Mouse (Mus musculus): ENCODE measurements around the gene Prkg1.

Gene Prkg1

DNA sequence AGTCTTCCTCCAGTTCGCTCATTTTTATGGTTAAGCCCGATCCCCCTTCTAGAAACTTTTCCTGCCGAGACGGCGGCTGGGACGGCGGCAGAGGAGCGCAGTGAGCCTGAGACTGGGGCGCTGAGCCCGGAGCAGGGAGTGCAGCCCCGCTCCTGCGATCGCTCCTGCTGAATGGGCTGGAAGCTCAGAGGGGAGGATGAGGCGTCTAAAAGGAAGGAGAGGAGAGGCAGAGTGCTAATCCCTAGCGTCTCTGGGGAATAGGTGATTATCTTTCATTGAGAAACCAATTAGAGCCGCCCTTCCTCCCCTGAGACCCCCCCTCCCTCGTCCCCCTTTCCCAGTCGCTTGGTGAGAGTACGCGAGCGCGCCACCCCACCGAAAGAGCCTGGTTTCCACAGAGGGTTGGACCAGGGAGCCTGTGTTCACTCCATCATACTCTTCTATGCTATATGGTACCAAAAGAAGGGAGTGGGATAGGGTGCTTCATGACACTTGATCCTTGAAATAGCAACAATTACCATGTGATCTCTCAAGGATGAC is at the start of gene Prkg1:
TSS of gene Prkg1 (minus strand) at position 233 of the 540 bp plus-strand sequence.
- DNase-seq (ENCODE audit: low spot score in 2 of 2), result peak in 1 of 2 experiments; percentile 6

DNA sequence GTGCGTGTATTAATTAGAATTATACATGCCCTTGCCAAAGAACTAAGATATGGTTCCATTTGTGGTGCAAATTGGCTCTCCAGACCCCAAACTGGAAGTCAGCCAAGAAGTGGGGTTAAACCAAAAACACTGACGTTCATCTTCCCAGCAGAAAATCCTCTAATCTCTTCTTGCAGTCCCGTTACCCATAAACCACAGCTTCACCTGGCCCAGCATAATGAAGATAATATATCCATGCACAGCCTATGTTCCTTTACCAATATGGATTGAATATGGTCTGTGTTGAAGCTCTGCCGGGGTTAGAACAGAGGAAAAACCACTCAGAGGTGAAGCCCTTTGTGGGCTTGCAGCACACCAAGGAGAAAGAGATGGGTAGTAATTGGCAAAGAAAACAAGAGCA is 48.3 kb upstream of the Prkg1 start:
- no peak for DNase-seq (ENCODE audit: low spot score in 2 of 2)

DNA sequence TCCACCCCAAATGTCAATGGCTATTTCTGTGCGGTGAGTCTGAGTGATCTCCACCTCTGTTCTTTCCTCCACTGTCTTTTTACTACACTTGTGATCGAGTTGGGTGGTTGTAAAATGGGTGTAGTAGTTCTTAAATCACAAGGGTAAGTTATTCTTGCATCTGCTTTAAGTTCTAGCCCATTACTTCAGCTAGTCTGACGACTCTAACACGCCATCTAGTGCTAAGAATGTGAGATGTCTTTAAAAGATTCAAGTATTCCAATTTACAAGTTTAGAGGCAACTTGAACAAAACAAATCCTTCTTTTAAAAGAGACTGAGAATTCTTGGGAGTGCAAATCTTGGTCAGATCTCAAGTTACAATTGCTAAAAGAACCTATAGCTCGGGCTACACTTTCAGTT is 46.5 kb upstream of the Prkg1 start:
- DNase-seq (ENCODE audit: low spot score in 2 of 2), result no peak

DNA sequence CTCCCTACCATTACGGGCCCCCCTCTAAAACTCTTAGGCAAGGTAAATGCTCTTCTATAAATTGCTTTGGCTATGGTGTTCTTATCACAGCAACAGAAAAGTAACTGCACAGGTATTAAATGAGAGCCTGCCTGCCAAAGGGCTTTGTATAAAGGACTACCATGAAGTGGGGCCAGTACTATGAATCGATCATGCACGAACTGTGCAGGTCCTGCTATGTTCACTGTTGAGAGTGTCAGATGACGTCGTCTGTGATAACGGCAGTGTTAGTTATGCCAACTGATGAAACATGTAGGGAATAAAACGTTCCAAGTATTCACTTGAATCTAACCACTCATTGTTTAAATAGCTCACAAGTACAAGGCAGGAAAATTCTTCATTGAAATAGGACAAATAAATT is 40.6 kb upstream of the Prkg1 start:
- DNase-seq (ENCODE audit: low spot score in 2 of 2), result no peak

DNA sequence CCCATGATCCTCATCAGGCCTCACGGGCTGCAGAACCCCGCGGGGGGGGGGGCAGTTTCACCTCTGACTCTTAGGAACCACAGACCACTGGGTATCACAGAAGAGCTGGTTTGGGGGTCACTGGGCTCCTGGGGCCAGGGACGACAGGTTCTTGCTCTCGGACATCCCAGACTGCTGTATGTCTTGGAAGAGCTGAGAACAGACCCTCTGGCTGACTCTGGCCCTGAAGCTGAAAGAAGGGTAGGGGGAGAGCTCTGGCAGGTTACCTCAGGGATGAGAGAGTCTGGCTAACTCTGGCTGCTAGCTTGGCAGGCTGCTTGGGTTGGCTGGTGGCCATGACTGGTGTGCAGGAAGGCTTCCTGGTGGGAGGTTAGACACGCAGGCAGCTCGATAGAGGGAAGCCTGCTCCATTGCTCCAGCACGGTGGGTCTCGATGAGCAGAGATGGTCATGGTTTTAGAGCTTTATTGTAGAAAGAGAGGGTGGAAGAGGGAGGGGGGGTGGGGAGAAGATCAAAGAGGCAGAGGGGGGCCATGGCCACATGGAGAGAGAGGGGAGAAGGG is 30.7 kb upstream of the Prkg1 start:
- no peak for DNase-seq (ENCODE audit: low spot score in 2 of 2)

DNA sequence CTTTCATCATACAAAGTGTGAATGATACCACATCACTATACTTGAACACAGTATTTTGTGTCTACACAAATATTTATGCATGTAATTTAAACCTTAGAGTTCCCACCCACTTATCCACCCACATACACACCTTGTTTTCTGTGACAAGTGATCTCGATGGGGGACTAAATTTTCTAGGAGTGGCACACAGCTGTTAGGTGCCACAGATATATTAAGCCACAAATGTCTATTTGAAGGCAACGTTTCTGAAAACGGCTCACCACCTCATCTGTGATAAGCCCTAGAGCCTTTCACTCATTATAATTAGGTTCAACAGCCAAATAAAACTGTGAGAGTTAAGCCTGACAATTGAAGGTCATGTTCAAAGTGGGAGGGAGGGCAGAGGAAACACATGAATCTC is 26.9 kb upstream of the Prkg1 start:
- DNase-seq (ENCODE audit: low spot score in 2 of 2), result no peak

DNA sequence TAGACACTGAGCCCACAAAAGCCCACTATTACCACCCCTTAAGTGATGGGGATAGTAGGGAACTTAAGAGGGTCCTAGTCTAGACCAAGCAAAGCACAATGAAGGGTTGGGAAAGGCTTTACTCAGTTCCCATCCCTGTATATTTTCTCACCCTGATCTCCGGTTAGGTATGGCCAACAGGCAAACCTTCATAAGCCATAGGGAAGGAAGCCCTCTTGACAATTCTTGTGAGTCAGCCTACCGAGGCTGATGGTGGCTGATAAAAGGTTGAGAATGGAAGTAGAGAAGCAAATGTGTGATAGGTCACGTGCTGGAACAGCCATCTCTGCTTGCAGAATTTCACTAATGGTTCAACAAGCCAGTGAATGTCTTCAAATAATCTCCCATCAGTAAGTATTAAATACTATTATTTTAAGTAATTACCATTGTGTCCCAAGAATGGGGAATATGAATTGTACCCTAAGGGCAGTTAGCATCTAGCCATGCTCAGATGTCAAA is 16.7 kb upstream of the Prkg1 start:
- no peak for DNase-seq (ENCODE audit: low spot score in 2 of 2)

DNA sequence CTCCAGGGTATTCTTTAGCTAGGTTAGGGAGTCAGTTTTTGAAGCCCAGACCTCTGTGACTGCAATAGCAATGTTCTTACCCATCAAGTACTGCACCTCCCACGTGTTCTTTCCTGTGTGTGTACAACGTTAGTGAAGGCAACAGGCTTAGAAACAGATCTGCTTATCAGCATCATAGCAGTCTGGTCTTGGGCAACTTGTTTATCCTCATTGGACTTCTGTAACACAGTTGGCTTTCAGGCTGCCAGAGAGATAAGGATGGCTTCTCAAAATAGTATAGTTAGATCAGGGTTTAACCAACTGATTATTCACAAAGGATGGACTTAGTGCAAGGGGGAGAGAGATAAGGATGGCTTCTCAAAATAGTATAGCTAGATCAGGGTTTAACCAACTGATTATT is 16.2 kb upstream of the Prkg1 start:
- no peak for DNase-seq (ENCODE audit: low spot score in 2 of 2)

DNA sequence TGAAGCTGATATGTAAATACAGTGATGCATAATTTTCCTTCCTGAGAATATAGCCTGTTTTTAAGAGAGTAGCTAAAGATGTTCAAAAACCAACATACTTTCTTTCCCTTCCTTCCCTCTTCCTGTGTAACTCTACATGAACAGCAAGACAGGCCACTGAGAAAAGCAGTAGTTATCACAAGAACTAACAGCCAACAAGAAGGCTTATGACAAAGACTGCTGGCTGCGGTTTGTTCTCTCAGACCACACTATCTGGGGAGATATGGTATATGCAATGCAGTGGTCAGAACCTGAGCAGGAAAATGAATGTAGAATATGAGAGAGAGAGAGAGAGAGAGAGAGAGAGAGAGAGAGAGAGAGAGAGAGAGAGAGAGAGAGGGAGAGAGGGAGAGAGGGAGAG is 15.4 kb upstream of the Prkg1 start:
- DNase-seq (ENCODE audit: low spot score in 2 of 2), result no peak

DNA sequence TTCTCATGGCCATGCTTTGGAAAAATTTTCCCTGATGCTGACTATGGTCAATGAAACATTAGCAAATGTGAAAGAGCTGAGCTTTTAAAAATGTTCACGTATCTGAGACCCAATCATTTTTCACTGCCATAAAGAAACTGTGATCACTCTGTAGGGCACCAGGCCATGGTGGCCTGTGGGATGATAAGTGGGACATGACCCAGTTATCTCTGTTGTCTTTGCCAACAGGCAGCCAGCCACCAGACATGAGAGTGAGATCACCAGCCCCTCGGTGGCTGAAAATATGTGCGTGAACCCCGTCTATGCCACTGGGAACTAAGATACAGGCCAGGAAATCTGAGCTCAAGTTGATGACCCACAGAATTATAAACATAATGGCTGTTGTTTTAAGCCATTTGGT is 14.2 kb upstream of the Prkg1 start:
- DNase-seq (ENCODE audit: low spot score in 2 of 2), result no peak

DNA sequence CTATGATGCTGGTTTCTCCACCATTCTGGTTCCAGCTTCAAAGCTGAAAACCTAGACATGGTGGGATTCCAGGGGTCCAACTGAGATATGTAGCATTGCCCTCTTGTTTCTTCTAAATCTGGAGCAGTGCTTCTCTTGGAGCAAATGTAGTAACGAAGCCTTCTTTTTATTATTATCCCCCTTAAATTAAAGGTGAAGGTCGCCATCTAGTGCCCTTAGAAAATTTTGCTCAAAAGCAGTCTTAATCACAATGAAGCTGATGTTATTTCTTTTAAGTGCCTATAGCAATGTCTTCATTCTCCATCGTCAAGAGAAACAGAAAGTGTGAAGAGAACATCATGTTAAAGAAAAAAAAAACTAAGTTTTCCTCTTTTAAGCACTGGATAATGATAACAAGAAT is 2.2 kb upstream of the Prkg1 start:
- no peak for DNase-seq (ENCODE audit: low spot score in 2 of 2)

DNA sequence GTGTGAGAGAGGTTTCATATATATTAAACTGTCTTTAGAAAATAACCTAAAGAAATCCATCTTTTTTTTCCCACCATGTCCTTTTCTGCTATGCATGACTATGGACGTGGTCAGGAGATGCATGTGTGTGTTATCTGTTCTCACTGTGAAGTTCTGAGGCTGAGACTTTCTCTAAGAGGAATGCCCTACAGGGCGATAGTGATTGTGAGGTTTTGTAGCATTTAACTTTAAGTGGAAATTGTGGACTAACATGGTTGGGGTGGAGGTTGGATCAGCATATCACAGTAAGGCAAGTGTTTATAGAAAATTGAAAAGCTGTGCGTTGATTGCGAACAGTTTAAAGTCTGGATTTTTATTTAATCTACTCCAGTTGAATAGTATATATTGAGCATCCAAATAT is 618 bp upstream of the Prkg1 start:
- no peak for DNase-seq (ENCODE audit: low spot score in 2 of 2)

DNA sequence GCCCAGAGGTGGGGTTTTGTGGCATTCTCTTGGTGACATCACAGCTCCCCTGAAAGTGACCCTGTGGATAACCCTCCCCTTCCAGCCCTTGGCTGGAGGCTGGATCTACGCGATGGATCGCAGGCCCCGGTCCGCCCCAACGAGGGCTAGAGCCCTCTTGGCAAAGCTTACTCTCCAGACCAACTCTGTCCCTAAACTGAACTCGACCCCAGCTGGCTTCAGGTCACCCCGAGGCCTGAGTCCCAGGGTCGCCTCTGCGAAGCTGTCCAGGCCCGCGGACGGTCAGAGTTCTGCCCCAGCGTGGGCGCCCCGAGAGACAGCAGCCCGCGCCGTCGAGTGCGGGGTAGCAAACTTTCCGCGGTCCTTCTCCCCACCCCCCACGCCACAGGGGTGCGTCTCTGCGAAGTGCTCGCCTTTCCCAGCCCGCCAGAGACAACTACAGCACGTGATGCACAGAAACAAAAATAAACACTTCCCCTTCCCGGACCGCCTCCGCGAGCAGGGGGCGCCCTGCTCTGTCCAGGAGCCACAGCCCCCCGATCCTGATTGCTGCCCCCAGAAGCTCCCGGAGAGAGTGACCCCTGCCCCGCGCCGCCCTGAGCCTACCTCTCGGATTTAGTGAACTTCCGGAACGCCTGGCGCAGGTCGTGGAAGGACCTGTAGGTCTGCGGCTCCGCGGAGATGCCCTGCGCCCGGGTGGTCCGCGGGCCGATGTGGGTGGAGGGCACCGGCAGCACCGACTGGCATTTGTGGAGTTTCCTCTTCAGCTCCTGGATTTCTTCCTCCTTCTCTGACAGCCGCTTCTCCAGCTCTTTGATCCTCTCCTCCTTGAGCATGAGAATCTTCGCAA is 657 bp downstream of the Prkg1 start:
- peak; percentile 11 to 33 for DNase-seq (ENCODE audit: low spot score in 2 of 2)

DNA sequence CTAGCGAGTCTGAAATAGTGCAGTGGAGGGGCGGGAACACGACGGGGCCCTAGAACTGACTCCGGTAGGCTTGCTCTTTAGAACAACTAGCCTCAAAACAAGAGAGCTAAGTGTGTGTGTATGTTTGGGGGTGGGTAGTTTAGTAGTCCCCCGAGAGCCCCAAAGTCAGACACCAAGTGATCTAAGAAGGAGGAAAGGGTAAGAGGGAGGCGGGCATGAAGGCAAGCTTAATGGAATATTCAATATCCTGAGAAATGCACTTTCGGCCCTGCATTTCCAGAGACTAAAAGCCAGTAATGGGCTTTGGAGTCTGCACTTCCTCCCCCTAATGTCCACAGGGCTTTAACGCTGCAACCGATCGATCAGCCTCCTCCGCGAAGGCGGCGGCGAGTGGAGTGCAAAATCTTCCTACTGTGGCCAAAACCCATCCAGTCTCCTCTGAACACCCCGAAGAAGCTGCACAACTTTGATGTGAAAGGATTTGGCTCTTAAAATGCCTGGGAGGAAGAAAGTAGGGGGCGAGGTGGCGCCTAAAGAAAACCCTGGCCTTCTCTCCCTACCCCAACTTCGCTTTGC is 1.5 kb downstream of the Prkg1 start:
- peak in 1 of 2 experiments; percentile 5 for DNase-seq (ENCODE audit: low spot score in 2 of 2)

DNA sequence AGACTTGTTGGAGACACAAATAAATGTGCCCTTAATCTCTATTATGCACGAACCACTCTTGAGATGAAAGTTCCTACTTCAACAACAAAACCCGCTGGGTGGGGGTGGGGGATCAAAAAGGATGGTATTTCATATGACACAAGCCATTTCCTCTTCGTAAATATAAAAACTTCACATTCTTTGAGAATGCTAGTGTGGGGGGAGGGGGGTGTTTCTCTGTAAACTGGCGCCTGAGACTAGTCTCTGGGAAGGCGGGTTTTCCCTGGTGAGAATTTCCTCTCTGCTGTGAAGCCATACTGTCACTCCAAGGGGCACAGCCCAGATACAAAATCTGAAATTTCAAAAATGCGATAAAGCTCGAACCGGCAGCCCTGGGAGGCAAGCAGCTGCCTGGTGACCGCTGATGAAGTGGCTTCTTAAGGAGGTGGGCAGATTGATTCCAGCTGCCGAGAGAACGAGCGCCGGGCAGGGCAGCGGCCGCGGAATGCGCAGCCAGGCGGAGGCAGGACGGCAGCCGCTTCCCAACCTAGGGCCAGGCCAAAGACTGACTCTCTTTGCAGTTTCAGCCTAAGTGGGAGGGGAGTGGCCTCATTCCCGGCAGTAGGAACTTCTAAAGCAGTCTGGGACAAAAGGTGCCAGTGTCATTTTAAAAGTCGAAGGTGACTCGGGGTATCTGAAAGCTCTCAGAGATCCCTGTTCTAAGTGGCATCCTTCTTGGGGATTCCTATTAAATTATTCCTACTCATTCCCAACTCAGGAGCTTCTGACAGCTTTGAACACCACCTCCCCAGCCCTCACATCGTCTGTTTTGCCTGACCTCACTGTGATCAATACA is 2.2 kb downstream of the Prkg1 start:
- peak; percentile 13 to 19 for DNase-seq (ENCODE audit: low spot score in 2 of 2)

DNA sequence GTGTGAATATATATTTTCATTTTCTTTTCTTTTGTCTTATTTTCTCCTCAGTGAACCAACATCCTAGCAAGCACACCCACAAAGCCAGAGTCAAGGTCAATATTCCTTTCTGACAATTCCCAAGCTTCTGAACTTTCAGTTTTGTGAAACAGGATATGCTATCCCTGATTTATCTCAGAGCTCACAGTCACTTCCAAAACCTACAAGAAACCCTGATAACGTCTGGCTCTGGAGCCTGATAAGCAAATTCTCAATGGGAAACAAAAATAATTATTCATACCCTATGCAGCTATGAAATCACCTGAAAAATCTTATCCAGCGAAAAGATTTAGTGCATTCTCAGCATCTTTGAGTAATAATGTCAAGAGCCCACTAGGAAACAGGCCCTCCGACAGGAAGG is 5.0 kb downstream of the Prkg1 start:
- no peak for DNase-seq (ENCODE audit: low spot score in 2 of 2)

DNA sequence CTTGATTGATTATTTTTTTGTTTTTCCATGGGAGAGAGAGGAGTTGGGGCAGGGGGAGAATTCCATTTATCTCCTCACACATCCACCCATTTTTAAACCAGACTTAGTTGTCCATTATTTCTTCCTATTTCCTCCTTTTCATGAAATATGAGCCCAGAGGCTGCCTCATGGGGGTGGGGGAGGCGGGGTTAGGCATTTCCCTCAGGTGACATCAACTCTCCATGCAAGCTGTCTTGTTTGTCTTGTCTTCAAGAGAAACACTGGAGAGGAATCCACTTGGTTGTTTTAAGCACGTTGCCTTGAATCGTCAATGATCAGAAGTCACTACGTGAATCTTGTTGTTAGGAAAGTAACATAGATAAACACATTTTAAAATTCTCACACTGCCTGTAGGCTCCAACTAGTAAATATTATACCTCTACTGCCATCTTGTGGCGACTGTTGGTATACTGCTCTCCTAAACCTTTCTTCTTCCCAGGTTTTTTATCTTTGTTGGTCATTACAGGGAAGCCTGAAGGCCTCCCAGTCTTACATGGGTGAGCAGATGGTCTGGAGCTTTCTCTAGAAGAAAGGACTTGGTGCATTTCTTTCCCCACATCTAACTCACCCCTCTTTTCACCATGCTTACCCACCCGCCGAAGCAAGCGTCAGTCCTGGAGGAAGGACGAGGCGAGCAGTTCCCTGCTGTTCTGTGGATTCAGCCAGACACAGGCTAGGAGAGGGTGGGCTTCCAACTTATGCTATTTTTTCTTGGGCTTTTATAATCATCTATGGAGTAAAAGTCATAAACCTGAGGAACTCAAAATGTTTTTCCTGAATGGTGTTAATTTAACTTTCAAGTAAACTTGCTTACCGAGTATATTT is 8.7 kb downstream of the Prkg1 start:
- peak; percentile 4 to 10 for DNase-seq (ENCODE audit: low spot score in 2 of 2)

DNA sequence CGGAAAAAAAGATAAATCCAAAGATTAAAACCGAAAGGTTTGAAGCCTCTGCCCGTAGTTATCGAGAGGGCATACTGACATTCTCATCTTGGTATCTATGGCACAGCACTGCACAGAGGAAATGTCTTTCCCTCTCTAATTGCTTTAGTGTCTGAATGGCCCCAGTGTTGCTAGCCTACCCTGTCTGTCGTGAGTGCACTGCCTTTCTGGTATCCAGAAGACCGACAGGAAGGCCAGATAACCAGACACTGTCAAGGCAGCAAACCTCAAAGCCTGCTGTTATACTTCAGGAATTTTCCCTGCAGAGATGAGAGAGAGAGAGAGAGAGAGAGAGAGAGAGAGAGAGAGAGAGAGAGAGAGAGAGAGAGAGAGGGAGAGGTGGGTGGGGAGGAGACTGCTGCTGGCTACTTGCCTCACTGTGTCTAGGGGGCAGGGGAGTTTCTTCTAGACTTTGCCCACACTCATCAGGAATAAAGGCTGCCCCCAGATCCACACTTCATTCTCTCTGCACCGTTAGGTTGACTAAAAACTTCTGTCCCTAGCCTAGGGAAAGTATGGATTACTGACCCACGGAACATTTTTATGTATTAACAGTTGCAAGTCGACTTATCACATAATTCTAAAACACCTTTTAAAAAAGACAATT is 10.1 kb downstream of the Prkg1 start:
- no peak for DNase-seq (ENCODE audit: low spot score in 2 of 2)

DNA sequence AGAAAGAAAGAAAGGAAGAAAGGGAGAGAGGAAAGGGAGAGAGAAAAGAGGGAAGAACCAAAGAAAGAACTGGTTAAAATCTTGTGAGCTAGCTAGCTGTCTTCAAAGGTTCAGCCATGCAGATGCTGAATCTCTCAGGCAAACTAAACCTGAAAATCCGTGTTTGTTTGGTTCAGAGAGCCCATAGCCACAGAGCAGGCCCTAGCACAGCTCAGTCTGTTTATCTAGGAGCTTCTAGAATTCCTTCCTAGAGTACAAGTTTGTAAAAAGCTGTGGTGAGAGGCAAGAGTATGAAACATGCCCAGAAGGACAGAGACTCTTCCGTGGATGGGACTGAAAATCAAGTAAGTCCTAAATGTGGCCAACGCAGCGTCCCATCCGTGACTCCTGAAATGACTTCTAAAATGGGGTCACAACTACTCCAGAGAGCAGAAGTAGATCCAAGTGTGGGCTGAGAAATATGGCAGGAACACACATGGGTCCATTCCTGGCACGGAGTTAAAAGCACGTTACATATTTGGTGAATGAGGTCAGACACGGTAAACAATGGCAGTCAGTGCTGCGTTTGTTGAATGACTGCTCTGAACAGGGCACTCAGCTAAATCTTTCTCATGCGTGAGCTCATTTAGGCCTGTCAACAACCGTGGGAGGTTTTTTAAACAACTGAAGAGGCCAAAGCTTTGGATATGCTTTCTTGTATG is 13.7 kb downstream of the Prkg1 start:
- DNase-seq (ENCODE audit: low spot score in 2 of 2), result no peak

DNA sequence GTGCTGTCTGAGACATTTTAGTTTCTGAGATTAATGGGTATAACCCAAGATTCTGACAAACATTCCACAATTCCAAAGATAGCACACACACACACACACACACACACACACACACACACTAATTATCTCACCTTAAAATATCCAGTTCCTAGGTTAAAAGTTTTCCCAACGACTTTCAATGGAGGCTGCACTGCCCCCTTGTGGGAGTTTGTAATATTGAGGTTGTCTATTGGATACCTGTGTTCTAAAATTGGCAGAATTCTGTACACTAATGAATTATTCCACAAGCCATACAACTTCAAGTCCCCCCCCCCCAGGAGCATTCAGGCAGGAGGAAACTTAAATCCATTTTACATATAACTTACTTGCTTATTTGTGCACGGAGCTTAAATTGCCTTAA is 18.2 kb downstream of the Prkg1 start:
- DNase-seq (ENCODE audit: low spot score in 2 of 2), result peak in 1 of 2 experiments; percentile 31
